Mouse (Mus musculus) myocyte (in vitro differentiated cells): ENCODE results near the gene Iqgap3.

Experiments
- CEBPB ChIP-seq: IDR thresholded peaks from 2 replicates; pipeline ENCODE4 v1.6.1; 2011; ENCODE audit warnings: mild to moderate bottlenecking, moderate library complexity; ENCODE audit not compliant: poor library complexity, insufficient read depth, severe bottlenecking
- E2F4 ChIP-seq: IDR thresholded peaks from one replicate; pipeline ENCODE4 v1.6.1; 2011; ENCODE audit warnings: mild to moderate bottlenecking, control low read depth, moderate library complexity; ENCODE audit not compliant: insufficient read depth
- MAX ChIP-seq: IDR thresholded peaks from one replicate; pipeline ENCODE4 v1.6.1; 2011; ENCODE audit warnings: low read depth, mild to moderate bottlenecking, control low read depth
- MYOD1 ChIP-seq, 3 experiments: IDR thresholded peaks; one replicate each; pipeline ENCODE4 v1.6.1; 2011; ENCODE audit warnings: control low read depth in 2 of 3, low read depth in 2 of 3, mild to moderate bottlenecking in 2 of 3, moderate library complexity in 1 of 3; ENCODE audit not compliant: insufficient read length in 2 of 3, control insufficient read depth in 1 of 3
- MYOG ChIP-seq, 3 experiments: IDR thresholded peaks; one replicate each; pipeline ENCODE4 v1.6.1; 2011; ENCODE audit warnings: control low read depth in 2 of 3, low read depth in 2 of 3, mild to moderate bottlenecking in 2 of 3; ENCODE audit not compliant: insufficient read length in 2 of 3, control insufficient read depth in 1 of 3, insufficient read depth in 1 of 3
- POLR2A ChIP-seq: IDR thresholded peaks from one replicate; pipeline ENCODE4 v1.6.1; 2011; ENCODE audit warnings: low read depth, mild to moderate bottlenecking, control low read depth, moderate library complexity; ENCODE audit not compliant: insufficient read length
- POLR2AphosphoS2 ChIP-seq: IDR thresholded peaks from one replicate; pipeline ENCODE4 v1.6.1; 2011; ENCODE audit warnings: low read depth, control low read depth; ENCODE audit not compliant: insufficient read length
- REST ChIP-seq: IDR thresholded peaks from one replicate; pipeline ENCODE4 v1.6.1; 2011; ENCODE audit warnings: mild to moderate bottlenecking, control low read depth, moderate library complexity; ENCODE audit not compliant: insufficient read depth, insufficient read length
- SRF ChIP-seq: IDR thresholded peaks from one replicate; pipeline ENCODE4 v1.6.1; 2011; ENCODE audit warnings: low read depth; ENCODE audit not compliant: control insufficient read depth, insufficient read length
- TCF12 ChIP-seq: IDR thresholded peaks from one replicate; pipeline ENCODE4 v1.6.1; 2011; ENCODE audit warnings: mild to moderate bottlenecking, control low read depth; ENCODE audit not compliant: poor library complexity, insufficient read depth, severe bottlenecking
- USF1 ChIP-seq: IDR thresholded peaks from one replicate; pipeline ENCODE4 v1.6.1; 2011; ENCODE audit warnings: low read depth, mild to moderate bottlenecking, control low read depth, moderate library complexity

- TF ChIP-seq POLR2A (no peak), MAX (no peak), USF1 (no peak), TCF12 (no peak), CEBPB (no peak), MYOD1 (IDR thresholded peaks at IDR 0.05; ENCODE audit: control insufficient read depth in 1 of 3, insufficient read length in 2 of 3, low read depth in 2 of 3) (no peak), REST (no peak), E2F4 (no peak), MYOG (IDR thresholded peaks at IDR 0.05; ENCODE audit: control insufficient read depth in 1 of 3, insufficient read depth in 1 of 3, insufficient read length in 2 of 3, low read depth in 2 of 3) (no peak), POLR2AphosphoS2 (peak; percentile 29), SRF (no peak)
Observed at GRCm38 (mm10) chr3:88163847-88164246, 82.1 kb downstream of the Iqgap3 start.
